Mouse (Mus musculus) spleen, adult 2 months (tissue): ENCODE measurements around the gene Olfr1341.

Experiments
- CTCF ChIP-seq: fragments of 200-500 bp; IDR thresholded peaks from 2 replicates; pipeline ENCODE4 v1.5.1; 2011; ENCODE audit warnings: mild to moderate bottlenecking, inconsistent platforms; ENCODE audit not compliant: insufficient read depth, insufficient read length, insufficient replicate concordance; ENCODE audit errors: extremely low read depth
- POLR2A ChIP-seq: fragments of 200-500 bp; IDR thresholded peaks from 2 replicates; pipeline ENCODE4 v1.6.1; 2011; ENCODE audit warnings: low read depth, low read length, inconsistent platforms

- TF ChIP-seq POLR2A (no peak), CTCF (no peak)
Observed at GRCm38 (mm10) chr4:118708086-118708485, 4.8 kb downstream of the Olfr1341 start.
